ENCODE assay signal across 9 mouse cellular contexts in genomic region chr1:167669796-167670195, GRCm38 (mm10). TPM values are rescaled to one million over a fixed set of nuclear protein-coding genes. Genes with fewer than 3 reads are reported as not detected.
DNase-seq lines count a peak whose midpoint lies in the region; ATAC-seq and TF ChIP-seq lines count a peak whose summit lies in the region.
"Had no signal": no experiment of that assay in that cellular context is flagged by ENCODE, and none has a peak within 500 bp of the region (broad histone marks: within the 10 kb centered on the region; RNA-seq: fewer than 3 reads in every experiment).

No protein-coding gene starts in this region.

- ATAC-seq in Patski: no peak
- 0 out of 2 replicates have a peak, but pooled peaks have one; percentile 54 for ATAC-seq in limb, embryonic 11.5 days (ENCODE audit: insufficient number of reproducible peaks, low FRiP score, low TSS enrichment, low read depth)

- in situ Hi-C loops in Patski (cut with MboI; ENCODE audit: low pct_unique_long_range_greater_than_20kb): no loop called here

- peak; percentile 16 to 66 for DNase-seq in layer of hippocampus, adult 18-20 months (ENCODE audit: low spot score in 2 of 2)
- no peak for DNase-seq in layer of hippocampus, postnatal 14 days (ENCODE audit: low spot score in 2 of 2)
- no peak for DNase-seq in Patski (ENCODE audit: low read depth, low spot score)
- DNase-seq in cerebellum, adult 2 months: peak; percentile 44 to 68
- peak; percentile 57 for DNase-seq in gastrocnemius, postnatal 14 days
- peak; percentile 84 for DNase-seq in limb, embryonic 11.5 days (ENCODE audit: low spot score)
- peak; percentile 46 for DNase-seq in retina, postnatal 7 days (ENCODE audit: low read depth, low spot score)
- DNase-seq in T-cell, adult 2 months (ENCODE audit: low spot score): no peak

- H3K9ac ChIP-seq in limb, embryonic 11.5 days (ENCODE audit: low read length): no peak overlapping the region

- CTCF ChIA-PET in Patski (lab: Charles Lee): interaction anchor here (0.9 to 1.3 kb wide), 2 partner anchors 87 to 251 kb away, joined by 3 read pairs; no protein-coding TSS in a partner anchor

- H3K4me2 ChIP-seq in limb, embryonic 11.5 days (ENCODE audit: low read depth, severe bottlenecking): no peak overlapping the region

- intact Hi-C loops in gastrocnemius, postnatal 14 days (cut with DNase I; ENCODE audit: low total_unique reads): no loop called here

- H3K36me3 ChIP-seq in limb, embryonic 11.5 days (ENCODE audit: control insufficient read depth, insufficient read depth, low read length): no peaks in the 10 kb centered on the region

- no peaks in the 10 kb centered on the region for H3K9me3 ChIP-seq in limb, embryonic 11.5 days (ENCODE audit: control insufficient read depth, low read length)

- peaks cover 36% of the 10 kb centered on the region for H3K27me3 ChIP-seq in Patski
- no peaks in the 10 kb centered on the region for H3K27me3 ChIP-seq in cerebellum, adult 2 months (ENCODE audit: control insufficient read depth, insufficient read depth, low read length)
- peaks cover 21% of the 10 kb centered on the region for H3K27me3 ChIP-seq in limb, embryonic 11.5 days (ENCODE audit: control insufficient read depth, insufficient read depth, low read length)

- H3K27ac ChIP-seq in cerebellum, adult 2 months (ENCODE audit: insufficient read depth, low read length): no peak overlapping the region
- H3K27ac ChIP-seq in limb, embryonic 11.5 days (replicated peaks; ENCODE audit: low read depth, low read length): no peak overlapping the region

- 30% methylated on average over 6 of the region's 6 CpGs for WGBS in cerebellum, adult 2 months
- WGBS in limb, embryonic 11.5 days: 35% methylated on average over 6 of the region's 6 CpGs

- no peak overlapping the region for H3K4me3 ChIP-seq in cerebellum, adult 2 months (replicated peaks; ENCODE audit: insufficient read depth, low read depth, low read length)
- no peak overlapping the region for H3K4me3 ChIP-seq in limb, embryonic 11.5 days (ENCODE audit: low read depth, low read length)

- TF ChIP-seq POLR2A in cerebellum, adult 2 months (IDR thresholded peaks at IDR 0.05; ENCODE audit: borderline replicate concordance, insufficient read depth, low read length): no peak

- peak; percentile 72 for TF ChIP-seq CTCF in Patski (IDR thresholded peaks at IDR 0.05)
- peak; percentile 85 for TF ChIP-seq CTCF in cerebellum, adult 2 months (IDR thresholded peaks at IDR 0.05; ENCODE audit: borderline replicate concordance, insufficient read depth, low read depth, low read length)

- no peaks in the 10 kb centered on the region for H3K4me1 ChIP-seq in cerebellum, adult 2 months (ENCODE audit: control insufficient read depth, insufficient read depth, low read length)
- H3K4me1 ChIP-seq in limb, embryonic 11.5 days (ENCODE audit: control insufficient read depth, insufficient read depth, low read length): 0 out of 2 replicates have a peak, but pooled peaks cover 2% of the 10 kb centered on the region

- POLR2A ChIA-PET in Patski (lab: Charles Lee): interaction anchor here (0.8 kb wide), 1 partner anchor 311 kb away, joined by 3 read pairs; no protein-coding TSS in a partner anchor

RNA-seq across cellular contexts. Expression of gene Lmx1a, which starts 19.2 kb away (rescaled TPM):
- under 1 TPM in 1 of 2 experiments, not detected in 1; 0.10 TPM for total RNA-seq in layer of hippocampus, adult 18-20 months (2021)
- total RNA-seq in layer of hippocampus, postnatal 14 days (2021): 1 to 10 TPM in 1 of 2 experiments, under 1 TPM in 1; 0.31 to 1.3 TPM
- 0.06 TPM for polyA plus RNA-seq in Patski (2021)
- 1.1 and 1.3 TPM in 2 replicates for polyA plus RNA-seq in cerebellum, adult 2 months (2012; rRNA removed)
- total RNA-seq in gastrocnemius, postnatal 14 days (2021): under 1 TPM; 0.24 to 0.74 TPM
- polyA plus RNA-seq in limb, embryonic 11.5 days (2014; fragmentation: Nextera tagmentation; extraction: Ambion mirVana): 0.97 and 1.1 TPM in 2 replicates
- polyA plus RNA-seq: lung, embryonic 16.5 days had no signal

Comparison
In these comparisons a context has a peak if more than half of its experiments do, and no peak if none do; other contexts are left out.
1. DNase-seq: peak in layer of hippocampus, adult 18-20 months (2 of 2), cerebellum, adult 2 months (2 of 2), gastrocnemius, postnatal 14 days (single experiment), limb, embryonic 11.5 days (single experiment) and retina, postnatal 7 days (single experiment); none in layer of hippocampus, postnatal 14 days (0 of 2), Patski (single experiment) and T-cell, adult 2 months (single experiment).